Mouse (Mus musculus): Measurements from ENCODE around the gene Kcnn1.
"Not testable (repeated sequence)": the region's sequence is repeated elsewhere in the genome, so short reads cannot be mapped to it uniquely, and the experiment has no call there.

Gene Kcnn1

GRCm38 (mm10) chr8:70841147-70842072 is 21.6 kb downstream of the Kcnn1 start:
- peak; percentile 89 for DNase-seq (ENCODE audit: low spot score)

DNA sequence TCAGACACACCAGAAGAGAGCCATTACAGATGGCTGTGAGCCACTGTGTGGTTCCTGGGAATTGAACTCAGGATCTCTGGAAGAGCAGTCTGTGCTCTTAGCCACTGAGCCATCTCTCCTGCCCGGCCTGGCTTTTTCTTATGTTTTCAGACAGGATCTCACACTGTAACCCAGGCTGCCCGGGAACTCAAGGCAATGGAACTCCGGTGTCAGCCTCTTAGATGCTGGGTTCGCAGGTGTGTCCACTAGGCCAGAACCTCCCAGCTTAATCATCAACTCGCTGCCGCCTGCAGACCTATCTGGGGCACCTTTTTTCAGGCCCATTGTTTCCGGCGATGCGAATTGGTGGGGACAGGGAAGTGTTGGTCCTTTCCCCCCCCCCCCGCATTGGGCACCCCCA is 22.5 kb downstream of the Kcnn1 start:
- no peak for DNase-seq (ENCODE audit: low spot score)

DNA sequence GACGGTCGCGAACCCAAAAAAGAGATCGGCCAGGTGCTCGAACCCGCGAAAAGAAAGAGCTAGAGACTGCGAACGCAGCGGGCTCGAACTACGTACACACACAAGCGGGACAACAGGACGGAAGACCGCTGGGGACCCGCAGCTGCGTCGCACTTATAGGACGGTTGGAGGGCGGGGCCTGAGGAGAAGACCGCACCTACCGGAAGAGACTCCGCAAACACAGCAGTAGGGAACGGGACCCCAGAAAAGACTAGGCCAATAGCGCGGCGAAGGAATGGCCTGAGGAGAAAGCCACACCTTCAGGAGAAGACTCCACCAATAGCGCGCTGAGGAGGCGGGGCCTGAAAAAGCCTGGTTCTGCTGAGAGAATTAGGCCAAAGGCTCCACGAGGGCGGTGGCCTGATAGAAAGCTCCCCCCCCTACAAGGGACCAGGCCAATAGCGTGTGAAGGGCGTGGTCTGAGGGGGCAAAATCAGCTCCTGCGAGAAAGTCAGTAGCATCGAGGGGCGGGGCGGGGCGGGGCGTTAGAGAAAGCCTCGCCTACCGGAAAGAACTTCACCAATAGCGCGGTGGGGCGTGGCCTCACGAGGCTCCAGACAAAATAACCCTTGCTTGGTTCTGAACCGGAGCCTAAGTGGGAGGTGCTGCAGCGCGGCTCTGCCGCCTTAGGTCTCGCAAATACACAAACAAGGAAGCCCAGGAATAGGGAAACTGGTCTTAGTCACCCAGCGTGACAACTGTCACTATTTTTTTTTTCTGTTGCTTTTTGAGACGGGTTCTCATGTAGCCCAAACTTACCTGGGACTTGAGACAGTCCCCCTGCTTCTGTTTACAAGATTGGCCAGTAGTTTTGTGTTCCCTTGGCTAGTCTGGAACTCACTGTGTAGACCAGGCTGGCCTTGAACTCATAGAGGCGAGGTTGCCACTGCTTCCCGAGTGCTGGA is 23.4 kb downstream of the Kcnn1 start, which contains the start of gene Arrdc2:
Gene Arrdc2 (minus strand): TSS at position 313 of the 944 bp plus-strand sequence.
- DNase-seq (ENCODE audit: low spot score) = peak; percentile 100

- DNase-seq (ENCODE audit: low spot score) = no peak
Measured at GRCm38 (mm10) chr8:70838654-70839407, 24.2 kb downstream of the Kcnn1 start.

- DNase-seq (ENCODE audit: low spot score) = no peak
Measured at GRCm38 (mm10) chr8:70836666-70837065, 26.4 kb downstream of the Kcnn1 start.

GRCm38 (mm10) chr8:70834071-70834470 is 29.0 kb downstream of the Kcnn1 start:
- DNase-seq (ENCODE audit: low spot score) = no peak

GRCm38 (mm10) chr8:70833520-70833919 is 29.5 kb downstream of the Kcnn1 start:
- DNase-seq (ENCODE audit: low spot score) = peak; percentile 79

DNA sequence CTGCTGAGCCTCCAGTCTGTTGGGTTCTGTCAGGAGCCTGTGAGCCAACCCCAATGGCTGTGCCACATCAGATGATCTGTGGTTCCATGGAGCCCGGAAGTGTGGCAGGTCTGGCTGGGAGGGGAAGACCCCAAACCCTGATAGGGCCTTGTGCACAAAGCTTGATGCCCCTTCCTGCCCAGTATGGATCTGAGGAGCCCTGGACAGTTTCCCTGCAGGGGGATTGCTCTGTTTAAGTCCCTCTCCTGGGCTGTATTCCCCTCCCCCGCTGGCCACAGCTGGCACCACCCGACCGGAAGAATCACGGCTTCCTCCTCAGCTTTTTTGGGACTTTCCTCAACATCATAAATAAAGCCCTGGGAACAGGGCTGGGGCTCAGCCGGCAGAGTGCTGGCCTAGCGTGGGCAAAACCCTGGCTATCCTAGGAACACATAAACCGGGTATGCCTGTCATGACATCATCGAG is 30.0 kb downstream of the Kcnn1 start:
- DNase-seq (ENCODE audit: low spot score) = peak; percentile 53

GRCm38 (mm10) chr8:70832371-70832770 is 30.7 kb downstream of the Kcnn1 start:
- no peak for DNase-seq (ENCODE audit: low spot score)

DNA sequence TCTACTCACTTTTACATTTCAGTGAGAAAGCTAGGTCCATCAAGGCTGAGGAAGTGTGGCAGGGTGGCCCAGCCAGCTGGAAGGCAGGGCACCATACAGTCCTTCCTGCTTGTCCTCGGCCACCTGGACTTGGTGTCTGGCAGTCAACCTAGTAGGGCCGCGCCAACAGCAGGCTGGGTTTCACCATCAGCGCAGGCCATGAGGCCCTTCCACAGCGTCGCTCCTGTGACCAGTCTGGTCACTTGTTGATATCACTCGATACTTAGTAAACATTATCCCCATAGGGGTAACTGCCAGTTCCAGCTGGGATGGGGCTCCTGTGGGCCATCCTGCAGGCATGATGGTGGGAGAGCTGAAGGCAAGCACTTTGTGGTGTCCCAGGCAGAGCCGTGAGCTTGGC is 31.5 kb downstream of the Kcnn1 start:
- DNase-seq (ENCODE audit: low spot score) = no peak

- DNase-seq (ENCODE audit: low spot score) = no peak
Measured at GRCm38 (mm10) chr8:70827796-70828195, 35.3 kb downstream of the Kcnn1 start.

- DNase-seq (ENCODE audit: low spot score) = no peak
Measured at GRCm38 (mm10) chr8:70827010-70827409, 36.0 kb downstream of the Kcnn1 start.

DNA sequence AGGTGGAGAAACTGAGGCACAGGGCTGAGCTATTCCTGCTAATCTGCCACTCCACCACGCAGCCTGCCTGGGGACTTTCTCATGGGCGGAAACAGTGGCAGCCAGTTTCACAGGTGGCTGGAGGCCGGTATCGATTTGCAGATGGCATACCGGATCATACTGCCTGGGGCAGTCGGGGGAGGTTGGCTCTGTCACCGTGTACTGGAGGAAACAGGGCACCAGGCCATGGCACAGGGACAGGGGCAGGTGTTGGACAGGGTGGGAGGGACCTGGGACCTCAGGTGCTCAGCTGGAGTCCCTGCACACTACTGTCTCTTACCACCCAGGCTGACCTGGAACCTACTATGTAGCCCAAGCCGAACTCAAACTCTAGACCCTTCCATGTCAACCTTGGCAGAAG is 37.2 kb downstream of the Kcnn1 start:
- no peak for DNase-seq (ENCODE audit: low spot score)

DNA sequence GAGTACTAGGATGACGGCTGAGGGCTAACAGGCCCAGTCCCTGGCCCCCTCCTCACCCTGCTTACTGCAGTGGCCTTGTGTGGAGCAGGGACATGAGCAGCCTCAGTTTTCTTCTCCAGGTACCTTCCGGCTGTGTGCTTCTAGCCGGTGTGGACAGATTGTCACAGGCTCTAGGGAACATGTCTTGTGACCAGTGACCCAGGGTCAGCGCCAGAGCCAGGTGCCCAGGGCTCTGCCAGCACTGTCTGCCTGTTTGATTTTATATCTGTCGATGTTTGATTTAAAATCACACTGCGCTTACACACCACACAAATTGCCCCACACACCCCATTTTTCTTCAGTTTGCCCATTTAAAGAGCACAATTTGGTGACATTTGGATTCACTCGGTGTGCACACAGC is 39.3 kb downstream of the Kcnn1 start:
- no peak for DNase-seq (ENCODE audit: low spot score)

- not testable (repeated sequence) for DNase-seq (ENCODE audit: low spot score)
Measured at GRCm38 (mm10) chr8:70822594-70822993, 40.5 kb downstream of the Kcnn1 start.

DNA sequence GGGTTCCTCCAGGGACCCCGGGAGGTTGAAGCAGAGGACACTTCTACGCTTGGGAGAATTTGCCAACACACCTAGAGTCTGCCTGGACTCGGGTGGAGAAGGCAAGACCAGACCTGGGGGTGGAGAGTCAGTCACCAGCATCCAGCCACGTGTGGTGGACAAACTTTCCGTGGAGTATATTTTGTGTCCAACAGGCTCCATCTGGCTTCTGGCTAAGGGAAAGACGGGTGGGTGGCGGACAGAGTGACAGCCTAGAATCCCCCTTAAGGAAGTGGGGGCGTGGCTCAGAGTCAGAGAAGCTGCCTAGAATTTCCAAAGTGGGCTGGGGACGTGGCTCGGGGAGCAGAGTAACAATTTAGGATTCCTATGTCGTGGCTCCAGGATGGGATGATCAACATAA is 41.1 kb downstream of the Kcnn1 start:
- DNase-seq (ENCODE audit: low spot score) = no peak

DNA sequence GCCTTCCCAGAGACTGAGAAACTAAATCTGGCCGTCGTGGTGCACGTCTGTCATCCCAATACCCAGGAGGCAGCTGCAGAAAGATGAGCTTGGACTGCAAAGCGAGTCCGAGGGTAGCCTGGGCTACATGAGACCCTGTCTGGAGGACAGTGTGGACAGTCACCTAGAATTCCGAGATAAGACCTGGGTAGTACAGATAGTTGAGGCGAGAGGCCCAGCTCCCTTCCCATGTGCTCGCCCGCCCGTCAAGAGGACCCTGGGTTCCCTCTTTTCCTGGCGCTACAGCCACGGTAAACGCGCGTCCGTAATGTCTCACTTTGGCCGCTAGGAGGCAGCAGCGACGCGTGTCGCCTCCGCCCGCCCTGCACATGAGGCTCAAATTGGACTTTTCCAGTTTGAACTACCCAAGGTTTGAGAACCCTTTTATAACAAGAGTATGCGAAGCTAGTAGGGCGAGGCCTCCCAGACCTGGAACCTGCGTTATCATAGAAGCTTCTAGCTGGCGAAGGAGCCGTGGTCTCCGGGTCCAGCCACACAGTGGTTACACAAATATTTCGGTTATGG is 41.6 kb downstream of the Kcnn1 start:
- DNase-seq (ENCODE audit: low spot score) = peak; percentile 68

- DNase-seq (ENCODE audit: low spot score) = peak; percentile 93
Measured at GRCm38 (mm10) chr8:70820101-70820935, 42.7 kb downstream of the Kcnn1 start.

- DNase-seq (ENCODE audit: low spot score) = peak; percentile 75
Measured at GRCm38 (mm10) chr8:70816679-70817078, 46.4 kb downstream of the Kcnn1 start.

GRCm38 (mm10) chr8:70812885-70813284 is 50.2 kb downstream of the Kcnn1 start:
- no peak for DNase-seq (ENCODE audit: low spot score)
